Mouse (Mus musculus) gastrocnemius, adult 2 months (tissue): ENCODE results near the gene Ak8. TPM values are rescaled to one million over a fixed set of nuclear protein-coding genes. Genes with fewer than 3 reads are reported as not detected.

Experiments
- DNase-seq: peaks from one replicate; pipeline ENCODE4 v3.0.0; 2022
- H3K27ac ChIP-seq: fragments of 200-600 bp; 2 replicates; pipeline ENCODE4 v1.8.1; 2022; ENCODE audit warnings: mild to moderate bottlenecking
- H3K4me3 ChIP-seq: fragments of 200-600 bp; 2 replicates; pipeline ENCODE4 v1.8.1; 2022; ENCODE audit warnings: mild to moderate bottlenecking, moderate library complexity
- CTCF ChIP-seq: fragments of 200-600 bp; IDR thresholded peaks from 2 replicates; pipeline ENCODE4 v1.8.1; 2022; ENCODE audit warnings: antibody characterized with exemption, mild to moderate bottlenecking, moderate library complexity
- intact Hi-C: fragments of 180-260 bp; cut with DNase I; formaldehyde crosslinking; loops from one replicate; pipeline ENCODE4 v1.15.1; 2025
- total RNA-seq, 2 experiments: library from RNA; stranded (reverse); gene quantifications; 2 replicates each; pipeline ENCODE4 v1.2.3; 2021

Ak8 gene
- total RNA-seq, 2 experiments from 2014 or later = not detected

GRCm38 (mm10) chr2:28698566-28698965 lies 1.4 kb upstream of the Ak8 start:
- no peak for DNase-seq
- Histone ChIP-seq H3K27ac (no peak overlapping the region), H3K4me3 (no peak overlapping the region)
- no peak for TF ChIP-seq CTCF
- intact Hi-C loops = no loop called here

- no peak for DNase-seq
- intact Hi-C loops = no loop called here
- H3K27ac ChIP-seq = no peak overlapping the region
- H3K4me3 ChIP-seq = no peak overlapping the region
- no peak for TF ChIP-seq CTCF
Observed at GRCm38 (mm10) chr2:28701646-28702262, 1.8 kb downstream of the Ak8 start.

GRCm38 (mm10) chr2:28706106-28706636 lies 6.2 kb downstream of the Ak8 start:
- no peak for TF ChIP-seq CTCF
- H3K27ac ChIP-seq = no peak overlapping the region
- no peak overlapping the region for H3K4me3 ChIP-seq
- intact Hi-C loops = no loop called here
- no peak for DNase-seq

GRCm38 (mm10) chr2:28706787-28707186 lies 6.8 kb downstream of the Ak8 start:
- TF ChIP-seq CTCF = no peak
- no peak for DNase-seq
- Histone ChIP-seq H3K27ac (no peak overlapping the region), H3K4me3 (no peak overlapping the region)
- intact Hi-C loops = no loop called here

GRCm38 (mm10) chr2:28713036-28713435 lies 13.1 kb downstream of the Ak8 start:
- DNase-seq = no peak
- Histone ChIP-seq H3K27ac (no peak overlapping the region), H3K4me3 (no peak overlapping the region)
- TF ChIP-seq CTCF = no peak
- intact Hi-C loops = no loop called here

- Histone ChIP-seq H3K4me3 (no peak overlapping the region), H3K27ac (no peak overlapping the region)
- TF ChIP-seq CTCF = no peak
- DNase-seq = no peak
- intact Hi-C loops = no loop called here
Observed at GRCm38 (mm10) chr2:28722419-28722818, 22.5 kb downstream of the Ak8 start.

- TF ChIP-seq CTCF = no peak
- no peak for DNase-seq
- Histone ChIP-seq H3K4me3 (no peak overlapping the region), H3K27ac (no peak overlapping the region)
- intact Hi-C loops = no loop called here
Observed at GRCm38 (mm10) chr2:28723912-28724311, 23.9 kb downstream of the Ak8 start.

GRCm38 (mm10) chr2:28727786-28728404 lies 27.9 kb downstream of the Ak8 start:
- Histone ChIP-seq H3K4me3 (no peak overlapping the region), H3K27ac (no peak overlapping the region)
- TF ChIP-seq CTCF = no peak
- no peak for DNase-seq
- intact Hi-C loops = no loop called here

- DNase-seq = no peak
- TF ChIP-seq CTCF = no peak
- intact Hi-C loops = no loop called here
- H3K4me3 ChIP-seq = no peak overlapping the region
- H3K27ac ChIP-seq = no peak overlapping the region
Observed at GRCm38 (mm10) chr2:28730676-28731075, 30.7 kb downstream of the Ak8 start.

- Histone ChIP-seq H3K4me3 (no peak overlapping the region), H3K27ac (no peak overlapping the region)
- DNase-seq = no peak
- intact Hi-C loops = no loop called here
- TF ChIP-seq CTCF = no peak
Observed at GRCm38 (mm10) chr2:28737112-28737511, 37.1 kb downstream of the Ak8 start.

GRCm38 (mm10) chr2:28740159-28740558 lies 40.2 kb downstream of the Ak8 start:
- no peak for TF ChIP-seq CTCF

GRCm38 (mm10) chr2:28742701-28743100 lies 42.7 kb downstream of the Ak8 start:
- intact Hi-C loops = no loop called here
- no peak for TF ChIP-seq CTCF
- Histone ChIP-seq H3K27ac (no peak overlapping the region), H3K4me3 (no peak overlapping the region)
- no peak for DNase-seq

More at GRCm38 (mm10) chr2:28740159-28740558, 40.2 kb downstream of the Ak8 start:
- Histone ChIP-seq H3K27ac (no peak overlapping the region), H3K4me3 (no peak overlapping the region)
- intact Hi-C loops = no loop called here
- no peak for DNase-seq

- H3K27ac ChIP-seq = no peak overlapping the region
- no peak for DNase-seq
- H3K4me3 ChIP-seq = no peak overlapping the region
- no peak for TF ChIP-seq CTCF
- intact Hi-C loops = no loop called here
Observed at GRCm38 (mm10) chr2:28746682-28747332, 46.8 kb downstream of the Ak8 start.
